Mouse (Mus musculus): ENCODE data around the gene Ip6k2. TPM values are rescaled to one million over a fixed set of nuclear protein-coding genes. Genes with fewer than 3 reads are reported as not detected.

The Ip6k2 gene
- polyA plus RNA-seq, 1 experiment from 2014 or later: 37.5 TPM

DNA sequence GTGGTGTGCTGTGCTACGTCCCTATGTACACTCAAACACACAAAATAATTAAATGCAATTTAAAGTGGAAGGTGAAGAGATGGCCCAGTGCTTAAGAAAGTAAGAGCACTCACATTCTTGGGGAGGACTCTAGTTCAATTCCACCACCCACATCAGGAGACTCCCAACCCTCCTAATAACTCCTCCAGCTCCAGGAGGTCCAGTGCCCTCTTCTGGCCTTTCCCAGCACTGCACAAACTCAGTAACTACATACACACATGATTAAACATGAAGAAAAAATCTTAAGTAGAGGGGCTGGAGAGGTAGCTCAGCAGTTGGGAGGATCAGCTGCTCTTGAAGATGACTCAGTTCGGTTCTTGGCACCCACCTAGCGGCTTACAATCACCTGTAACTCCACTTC, 35.9 kb downstream of the Ip6k2 start:
- Histone ChIP-seq H3K4me2 (no peak overlapping the region), H3K4me3 (ENCODE audit: low read depth, low read length) (no peak overlapping the region), H3K36me3 (ENCODE audit: control insufficient read depth, insufficient read depth, low read length) (peaks cover 11% of the 10 kb centered on the region), H3K27me3 (replicated peaks; ENCODE audit: control insufficient read depth, insufficient read depth, low read length) (peaks cover 22% of the 10 kb centered on the region), H3K27ac (ENCODE audit: low read depth, low read length) (no peak overlapping the region), H3K9ac (ENCODE audit: low read depth, low read length) (no peak overlapping the region), H3K4me1 (replicated peaks; ENCODE audit: control insufficient read depth, insufficient read depth, low read length) (no peaks in the 10 kb centered on the region), H3K9me3 (ENCODE audit: control insufficient read depth, low read length) (no peaks in the 10 kb centered on the region)
- WGBS: 50% methylated on average over 3 of the region's 3 CpGs
- DNase-seq (ENCODE audit: low spot score): no peak
- ATAC-seq (replicated peaks; ENCODE audit: low FRiP score): no peak

DNA sequence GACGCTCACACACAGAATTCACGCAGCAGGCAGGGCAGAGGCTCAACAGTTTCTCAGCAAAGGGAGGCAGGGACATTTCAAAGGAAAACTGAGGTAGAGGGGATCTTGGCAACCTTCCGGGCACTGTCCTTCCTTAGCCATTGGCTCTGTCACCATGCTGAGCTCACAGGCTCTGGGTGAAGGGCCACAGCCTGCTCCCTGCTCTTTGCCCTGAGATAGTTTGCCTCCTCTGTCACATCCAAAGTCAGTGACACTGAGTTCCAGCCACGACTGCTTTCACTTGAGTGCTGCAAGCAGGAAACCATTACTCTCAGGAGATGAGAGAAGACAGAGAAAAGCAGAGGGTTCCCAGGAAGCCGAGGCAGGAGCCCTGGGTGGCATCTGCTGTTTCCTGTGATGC, 36.5 kb downstream of the Ip6k2 start:
- Histone ChIP-seq H3K4me1 (replicated peaks; ENCODE audit: control insufficient read depth, insufficient read depth, low read length) (0 out of 2 replicates have a peak, but pooled peaks cover 2% of the 10 kb centered on the region), H3K9ac (ENCODE audit: low read depth, low read length) (no peak overlapping the region), H3K9me3 (ENCODE audit: control insufficient read depth, low read length) (no peaks in the 10 kb centered on the region), H3K27ac (ENCODE audit: low read depth, low read length) (no peak overlapping the region), H3K27me3 (replicated peaks; ENCODE audit: control insufficient read depth, insufficient read depth, low read length) (peaks cover 27% of the 10 kb centered on the region), H3K4me2 (no peak overlapping the region), H3K4me3 (ENCODE audit: low read depth, low read length) (no peak overlapping the region), H3K36me3 (ENCODE audit: control insufficient read depth, insufficient read depth, low read length) (peaks cover 6% of the 10 kb centered on the region)
- WGBS: 53% methylated on average over 5 of the region's 5 CpGs
- DNase-seq (ENCODE audit: low spot score) (no peak), ATAC-seq (replicated peaks; ENCODE audit: low FRiP score) (no peak)

DNA sequence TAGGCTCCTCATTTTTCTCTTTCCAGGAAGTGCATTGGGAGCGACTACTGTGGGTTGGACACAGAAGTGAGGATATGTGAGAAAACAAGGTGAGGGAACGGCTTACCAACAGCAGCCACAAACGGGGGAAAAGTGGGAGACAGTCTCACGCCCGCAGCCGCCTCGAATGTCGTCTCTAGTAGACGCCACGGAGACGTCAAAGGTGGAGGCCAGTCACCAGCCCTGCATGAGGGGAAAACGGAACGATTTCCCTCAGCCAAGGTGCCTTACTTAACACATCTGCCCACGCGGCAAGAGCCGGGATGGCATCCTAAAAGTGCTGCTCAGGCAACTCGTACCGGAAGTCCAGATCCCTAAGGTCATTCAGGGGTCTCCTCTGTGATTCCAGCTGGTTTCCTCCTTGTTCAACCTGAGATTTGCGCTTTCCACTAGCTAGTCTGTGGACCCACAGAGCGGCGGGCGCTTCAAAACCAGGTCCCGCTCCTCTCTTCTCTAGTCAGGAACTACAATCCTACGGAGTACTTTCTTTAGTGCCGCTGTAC, 40.6 kb downstream of the Ip6k2 start:
- H3K4me1 ChIP-seq (replicated peaks; ENCODE audit: control insufficient read depth, insufficient read depth, low read length): peaks cover 14% of the 10 kb centered on the region
- 9% methylated on average over 25 of the region's 25 CpGs for WGBS
- H3K9ac ChIP-seq (ENCODE audit: low read depth, low read length): no peak overlapping the region
- no peak for DNase-seq (ENCODE audit: low spot score)
- peaks cover 68% of the 10 kb centered on the region for H3K27me3 ChIP-seq (replicated peaks; ENCODE audit: control insufficient read depth, insufficient read depth, low read length)
- H3K9me3 ChIP-seq (ENCODE audit: control insufficient read depth, low read length): no peaks in the 10 kb centered on the region
- no peak overlapping the region for H3K4me2 ChIP-seq
- H3K4me3 ChIP-seq (ENCODE audit: low read depth, low read length): 0 out of 2 replicates have a peak overlapping the region, but pooled peaks have one; percentile 4
- no peak for ATAC-seq (replicated peaks; ENCODE audit: low FRiP score)
- no peak overlapping the region for H3K27ac ChIP-seq (ENCODE audit: low read depth, low read length)
- no peaks in the 10 kb centered on the region for H3K36me3 ChIP-seq (ENCODE audit: control insufficient read depth, insufficient read depth, low read length)

DNA sequence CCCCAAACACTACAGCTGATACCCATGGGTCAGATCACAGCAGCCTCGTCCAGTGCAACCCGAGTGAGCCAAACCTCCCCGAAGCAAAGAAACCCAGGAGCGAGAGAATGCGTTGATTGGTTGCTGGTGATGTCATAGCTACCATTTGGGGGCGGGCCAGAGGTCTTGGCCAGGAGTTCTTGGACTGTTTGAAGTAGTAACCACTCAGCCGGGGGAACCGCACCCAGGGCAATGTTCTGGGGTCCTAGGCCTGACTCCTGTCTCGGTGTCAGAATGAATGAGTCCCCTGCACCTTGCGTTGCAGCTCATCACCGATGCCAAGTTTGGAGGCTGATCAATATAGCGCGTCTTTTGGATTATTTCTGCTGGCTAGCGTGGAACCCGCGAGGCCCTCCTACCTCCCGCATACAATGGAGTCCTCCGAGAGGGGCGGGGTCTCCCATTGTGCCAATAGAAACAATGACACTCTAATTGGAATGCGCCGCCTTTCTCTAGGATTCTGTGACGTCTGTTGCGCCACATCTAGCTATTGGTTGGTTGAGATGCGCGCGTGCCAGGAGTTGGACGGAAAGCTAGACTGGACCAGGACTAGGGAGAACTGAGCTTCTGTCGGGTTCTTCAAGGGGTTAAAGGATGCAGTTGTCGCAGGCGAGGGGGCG, 41.3 kb downstream of the Ip6k2 start:
- 3% methylated on average over 31 of the region's 31 CpGs for WGBS
- H3K27me3 ChIP-seq (replicated peaks; ENCODE audit: control insufficient read depth, insufficient read depth, low read length): peaks cover 74% of the 10 kb centered on the region
- no peaks in the 10 kb centered on the region for H3K9me3 ChIP-seq (ENCODE audit: control insufficient read depth, low read length)
- DNase-seq (ENCODE audit: low spot score) (no peak), ATAC-seq (replicated peaks; ENCODE audit: low FRiP score) (no peak)
- no peaks in the 10 kb centered on the region for H3K36me3 ChIP-seq (ENCODE audit: control insufficient read depth, insufficient read depth, low read length)
- H3K27ac ChIP-seq (ENCODE audit: low read depth, low read length): no peak overlapping the region
- H3K4me2 ChIP-seq: no peak overlapping the region
- no peak overlapping the region for H3K9ac ChIP-seq (ENCODE audit: low read depth, low read length)
- peaks cover 14% of the 10 kb centered on the region for H3K4me1 ChIP-seq (replicated peaks; ENCODE audit: control insufficient read depth, insufficient read depth, low read length)
- 0 out of 2 replicates have a peak overlapping the region, but pooled peaks have one; percentile 4 for H3K4me3 ChIP-seq (ENCODE audit: low read depth, low read length)

DNA sequence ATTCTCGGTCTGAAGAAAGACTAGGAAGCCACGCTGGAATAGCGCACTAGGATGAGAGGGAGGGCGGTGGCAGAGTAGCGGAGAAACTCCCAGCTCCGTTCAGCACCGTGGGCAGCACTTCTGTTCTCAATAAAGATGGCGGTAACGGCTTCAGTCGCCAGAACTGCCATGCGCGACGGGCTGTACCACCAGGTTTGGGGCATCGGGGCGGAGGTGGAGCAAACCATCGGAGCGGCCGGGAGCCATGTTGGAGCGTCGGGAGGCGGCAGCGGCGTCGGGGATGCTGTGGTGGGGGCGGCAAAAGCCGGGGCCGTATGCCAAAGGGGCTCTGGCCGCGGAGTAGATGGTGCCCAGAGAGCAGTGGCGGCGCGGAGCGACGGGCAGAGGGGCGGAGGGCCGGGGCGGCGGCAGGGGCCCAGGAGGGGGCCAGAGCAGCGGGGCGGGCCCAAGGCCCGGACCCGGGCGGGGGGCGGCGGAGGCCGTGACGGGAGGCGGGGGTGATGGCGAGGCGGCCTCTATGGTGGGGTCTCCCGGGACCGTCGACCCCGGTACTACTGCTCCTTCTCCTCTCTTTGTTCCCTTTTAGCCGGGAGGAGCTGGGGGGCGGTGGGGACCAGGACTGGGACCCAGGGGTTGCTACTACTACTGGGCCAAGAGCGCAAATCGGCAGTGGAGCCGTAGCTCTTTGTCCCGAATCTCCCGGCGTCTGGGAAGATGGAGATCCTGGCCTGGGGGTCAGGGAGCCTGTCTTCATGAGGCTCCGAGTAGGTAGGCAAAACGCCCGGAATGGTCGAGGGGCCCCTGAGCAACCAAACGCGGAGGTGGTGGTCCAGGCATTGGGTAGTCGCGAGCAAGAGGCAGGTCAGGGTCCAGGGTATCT, 42.5 kb downstream of the Ip6k2 start, which contains the start of gene Celsr3:
Celsr3 (plus strand) TSS at position 501 of the 880 bp plus-strand sequence.
- peaks cover 83% of the 10 kb centered on the region for H3K27me3 ChIP-seq (replicated peaks; ENCODE audit: control insufficient read depth, insufficient read depth, low read length)
- H3K27ac ChIP-seq (ENCODE audit: low read depth, low read length): no peak within 1 kb of the TSS
- H3K9me3 ChIP-seq (ENCODE audit: control insufficient read depth, low read length): no peaks in the 10 kb centered on the region
- DNase-seq (ENCODE audit: low spot score): peak; percentile 78
- H3K4me2 ChIP-seq: peak within 1 kb of the TSS; percentile 74
- 3% methylated on average over 59 of the region's 70 CpGs for WGBS
- H3K4me1 ChIP-seq (replicated peaks; ENCODE audit: control insufficient read depth, insufficient read depth, low read length): peaks cover 14% of the 10 kb centered on the region
- H3K9ac ChIP-seq (ENCODE audit: low read depth, low read length): no peak within 1 kb of the TSS
- ATAC-seq (replicated peaks; ENCODE audit: low FRiP score): peak; percentile 35
- peak within 1 kb of the TSS; percentile 48 for H3K4me3 ChIP-seq (ENCODE audit: low read depth, low read length)
- H3K36me3 ChIP-seq (ENCODE audit: control insufficient read depth, insufficient read depth, low read length): no peaks in the 10 kb centered on the region

DNA sequence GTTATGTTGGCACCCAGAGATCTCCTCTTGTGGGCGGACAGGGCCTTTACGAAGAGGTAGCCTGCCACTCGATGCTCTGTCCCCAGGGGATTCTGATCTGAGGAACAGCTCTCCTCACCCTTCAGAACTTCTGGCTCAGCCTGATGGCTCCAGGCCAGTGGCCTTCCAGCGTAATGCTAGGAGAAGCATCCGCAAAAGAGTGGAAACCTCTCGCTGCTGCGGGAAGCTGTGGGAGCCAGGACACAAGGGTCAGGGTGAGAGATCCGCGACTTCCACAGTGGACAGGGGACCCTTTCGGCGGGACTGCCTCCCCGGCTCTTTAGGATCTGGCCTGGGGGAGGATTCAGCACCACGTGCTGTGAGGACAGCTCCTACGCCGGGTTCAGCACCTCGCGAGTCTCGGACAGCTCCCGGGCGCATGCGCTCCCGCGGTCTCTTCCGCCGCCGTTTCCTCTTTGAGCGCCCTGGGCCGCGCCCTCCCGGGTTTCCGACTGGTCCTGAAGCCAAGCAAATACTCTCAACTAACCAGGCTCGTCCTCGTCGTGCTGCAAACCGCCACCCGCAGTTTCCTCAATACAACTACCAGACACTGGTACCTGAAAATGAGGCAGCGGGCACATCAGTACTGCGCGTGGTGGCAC, 43.2 kb downstream of the Ip6k2 start:
- H3K27me3 ChIP-seq (replicated peaks; ENCODE audit: control insufficient read depth, insufficient read depth, low read length): peaks cover 88% of the 10 kb centered on the region
- no peak overlapping the region for H3K9ac ChIP-seq (ENCODE audit: low read depth, low read length)
- peak overlapping the region; percentile 48 for H3K4me3 ChIP-seq (ENCODE audit: low read depth, low read length)
- H3K36me3 ChIP-seq (ENCODE audit: control insufficient read depth, insufficient read depth, low read length): no peaks in the 10 kb centered on the region
- peak; percentile 87 for DNase-seq (ENCODE audit: low spot score)
- H3K9me3 ChIP-seq (ENCODE audit: control insufficient read depth, low read length): no peaks in the 10 kb centered on the region
- no peak overlapping the region for H3K27ac ChIP-seq (ENCODE audit: low read depth, low read length)
- H3K4me1 ChIP-seq (replicated peaks; ENCODE audit: control insufficient read depth, insufficient read depth, low read length): peaks cover 20% of the 10 kb centered on the region
- 3% methylated on average over 39 of the region's 39 CpGs for WGBS
- peak; percentile 59; the same call in 1 of the 2 replicates for ATAC-seq (replicated peaks; ENCODE audit: low FRiP score)
- H3K4me2 ChIP-seq: peak overlapping the region; percentile 67

DNA sequence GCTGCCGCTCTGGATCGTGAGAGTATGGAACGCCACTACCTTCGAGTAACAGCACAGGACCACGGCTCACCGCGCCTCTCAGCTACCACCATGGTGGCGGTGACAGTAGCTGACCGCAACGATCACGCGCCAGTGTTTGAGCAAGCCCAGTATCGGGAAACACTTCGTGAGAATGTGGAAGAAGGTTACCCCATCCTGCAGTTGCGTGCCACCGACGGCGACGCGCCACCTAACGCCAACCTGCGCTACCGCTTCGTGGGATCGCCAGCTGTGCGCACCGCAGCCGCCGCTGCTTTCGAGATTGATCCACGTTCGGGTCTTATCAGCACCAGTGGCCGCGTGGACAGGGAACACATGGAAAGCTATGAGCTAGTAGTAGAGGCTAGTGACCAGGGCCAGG, 43.9 kb downstream of the Ip6k2 start:
- 9% methylated on average over 34 of the region's 34 CpGs for WGBS
- peak overlapping the region; percentile 48 for H3K4me3 ChIP-seq (ENCODE audit: low read depth, low read length)
- H3K4me2 ChIP-seq: peak overlapping the region; percentile 67
- H3K4me1 ChIP-seq (replicated peaks; ENCODE audit: control insufficient read depth, insufficient read depth, low read length): peaks cover 23% of the 10 kb centered on the region
- no peaks in the 10 kb centered on the region for H3K9me3 ChIP-seq (ENCODE audit: control insufficient read depth, low read length)
- ATAC-seq (replicated peaks; ENCODE audit: low FRiP score) (no peak), DNase-seq (ENCODE audit: low spot score) (no peak)
- H3K36me3 ChIP-seq (ENCODE audit: control insufficient read depth, insufficient read depth, low read length): no peaks in the 10 kb centered on the region
- H3K27ac ChIP-seq (ENCODE audit: low read depth, low read length): no peak overlapping the region
- peaks cover 92% of the 10 kb centered on the region for H3K27me3 ChIP-seq (replicated peaks; ENCODE audit: control insufficient read depth, insufficient read depth, low read length)
- H3K9ac ChIP-seq (ENCODE audit: low read depth, low read length): no peak overlapping the region

DNA sequence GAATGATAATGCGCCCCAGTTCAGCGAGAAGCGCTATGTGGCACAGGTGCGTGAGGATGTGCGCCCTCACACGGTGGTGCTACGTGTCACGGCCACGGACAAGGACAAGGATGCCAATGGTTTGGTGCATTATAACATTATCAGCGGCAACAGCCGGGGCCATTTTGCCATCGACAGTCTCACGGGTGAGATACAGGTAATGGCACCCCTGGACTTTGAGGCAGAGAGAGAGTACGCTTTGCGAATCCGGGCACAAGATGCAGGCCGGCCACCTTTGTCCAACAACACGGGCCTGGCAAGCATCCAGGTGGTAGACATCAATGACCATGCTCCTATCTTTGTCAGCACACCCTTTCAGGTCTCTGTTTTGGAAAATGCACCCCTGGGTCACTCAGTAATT, 44.3 kb downstream of the Ip6k2 start:
- H3K4me3 ChIP-seq (ENCODE audit: low read depth, low read length): peak overlapping the region; percentile 48
- WGBS: 54% methylated on average over 18 of the region's 18 CpGs
- H3K4me2 ChIP-seq: peak overlapping the region; percentile 67
- no peak overlapping the region for H3K9ac ChIP-seq (ENCODE audit: low read depth, low read length)
- H3K36me3 ChIP-seq (ENCODE audit: control insufficient read depth, insufficient read depth, low read length): no peaks in the 10 kb centered on the region
- H3K27ac ChIP-seq (ENCODE audit: low read depth, low read length): no peak overlapping the region
- H3K9me3 ChIP-seq (ENCODE audit: control insufficient read depth, low read length): no peaks in the 10 kb centered on the region
- peaks cover 26% of the 10 kb centered on the region for H3K4me1 ChIP-seq (replicated peaks; ENCODE audit: control insufficient read depth, insufficient read depth, low read length)
- no peak for DNase-seq (ENCODE audit: low spot score)
- peaks cover 92% of the 10 kb centered on the region for H3K27me3 ChIP-seq (replicated peaks; ENCODE audit: control insufficient read depth, insufficient read depth, low read length)
- no peak for ATAC-seq (replicated peaks; ENCODE audit: low FRiP score)
